Mouse (Mus musculus): ENCODE measurements around the gene Klra2. TPM values are rescaled to one million over a fixed set of nuclear protein-coding genes. Genes with fewer than 3 reads are reported as not detected.
A peak's percentile ranks its signal among the peaks of the same experiment; 100 is the strongest.
"Not testable (repeated sequence)": the region's sequence is repeated elsewhere in the genome, so short reads cannot be mapped to it uniquely, and the experiment has no call there.

Gene Klra2
- polyA plus RNA-seq (2015; fragmentation: Nextera tagmentation; extraction: Ambion mirVana) = 0.09 and 0.20 TPM in 2 replicates

- H3K27ac ChIP-seq = no peak within 1 kb of the TSS
- no peak for ATAC-seq (replicated peaks; ENCODE audit: insufficient number of reproducible peaks, insufficient read depth, low FRiP score, low read depth)
- WGBS = 66% methylated on average over 2 of the region's 2 CpGs
- no peak within 1 kb of the TSS for H3K4me3 ChIP-seq
- H3K27me3 ChIP-seq = no peaks in the 10 kb centered on the region
- no peaks in the 10 kb centered on the region for H3K4me1 ChIP-seq (replicated peaks)
- no peak within 1 kb of the TSS for H3K9ac ChIP-seq
- no peak within 1 kb of the TSS for H3K4me2 ChIP-seq
- no peaks in the 10 kb centered on the region for H3K9me3 ChIP-seq (replicated peaks)
- no peaks in the 10 kb centered on the region for H3K36me3 ChIP-seq
Observed at GRCm38 (mm10) chr6:131247206-131247605, at the start of gene Klra2. TSS of gene Klra2 (minus strand) at chr6:131247362.

GRCm38 (mm10) chr6:131294435-131295112 lies 47.4 kb upstream of the Klra2 start:
- Histone ChIP-seq H3K36me3 (no peaks in the 10 kb centered on the region), H3K27me3 (no peaks in the 10 kb centered on the region), H3K9ac (no peak overlapping the region), H3K4me3 (no peak overlapping the region), H3K9me3 (replicated peaks) (no peaks in the 10 kb centered on the region), H3K4me1 (replicated peaks) (peaks cover 6% of the 10 kb centered on the region), H3K4me2 (no peak overlapping the region), H3K27ac (no peak overlapping the region)
- no peak for ATAC-seq (replicated peaks; ENCODE audit: insufficient number of reproducible peaks, insufficient read depth, low FRiP score, low read depth)
- WGBS = 77% methylated on average over 5 of the region's 5 CpGs

GRCm38 (mm10) chr6:131293916-131294315 lies 46.8 kb upstream of the Klra2 start:
- no peaks in the 10 kb centered on the region for H3K9me3 ChIP-seq (replicated peaks)
- H3K9ac ChIP-seq = no peak overlapping the region
- no peak for ATAC-seq (replicated peaks; ENCODE audit: insufficient number of reproducible peaks, insufficient read depth, low FRiP score, low read depth)
- no peaks in the 10 kb centered on the region for H3K36me3 ChIP-seq
- peaks cover 6% of the 10 kb centered on the region for H3K4me1 ChIP-seq (replicated peaks)
- no peaks in the 10 kb centered on the region for H3K27me3 ChIP-seq
- H3K27ac ChIP-seq = no peak overlapping the region
- H3K4me3 ChIP-seq = no peak overlapping the region
- H3K4me2 ChIP-seq = no peak overlapping the region; the same call in 1 of the 2 replicates
- WGBS = 78% methylated on average over 5 of the region's 5 CpGs

GRCm38 (mm10) chr6:131292991-131293788 lies 46.0 kb upstream of the Klra2 start, which contains the start of gene Magohb:
TSS of gene Magohb (minus strand) at chr6:131293244.
- H3K4me1 ChIP-seq (replicated peaks) = peaks cover 6% of the 10 kb centered on the region
- peaks cover 1% of the 10 kb centered on the region; the same call in 1 of the 2 replicates for H3K36me3 ChIP-seq
- H3K27me3 ChIP-seq = no peaks in the 10 kb centered on the region
- 2% methylated on average over 51 of the region's 51 CpGs for WGBS
- H3K9me3 ChIP-seq (replicated peaks) = no peaks in the 10 kb centered on the region
- no peak; the same call in 1 of the 2 replicates for ATAC-seq (replicated peaks; ENCODE audit: insufficient number of reproducible peaks, insufficient read depth, low FRiP score, low read depth)
- H3K27ac ChIP-seq = peak within 1 kb of the TSS; percentile 69
- peak within 1 kb of the TSS; percentile 70 for H3K9ac ChIP-seq
- H3K4me2 ChIP-seq = peak within 1 kb of the TSS; percentile 75
- peak within 1 kb of the TSS; percentile 90 for H3K4me3 ChIP-seq

GRCm38 (mm10) chr6:131292276-131292990 lies 45.3 kb upstream of the Klra2 start:
- WGBS = 13% methylated on average over 10 of the region's 10 CpGs

GRCm38 (mm10) chr6:131290430-131290829 lies 43.3 kb upstream of the Klra2 start:
- Histone ChIP-seq H3K4me1 (replicated peaks) (peaks cover 6% of the 10 kb centered on the region), H3K27me3 (no peaks in the 10 kb centered on the region), H3K9ac (no peak overlapping the region), H3K4me2 (no peak overlapping the region), H3K4me3 (no peak overlapping the region), H3K27ac (no peak overlapping the region), H3K36me3 (peaks cover 19% of the 10 kb centered on the region), H3K9me3 (replicated peaks) (no peaks in the 10 kb centered on the region)
- no peak for ATAC-seq (replicated peaks; ENCODE audit: insufficient number of reproducible peaks, insufficient read depth, low FRiP score, low read depth)
- WGBS = 12% methylated on average over 2 of the region's 2 CpGs

More at GRCm38 (mm10) chr6:131292276-131292990, 45.3 kb upstream of the Klra2 start:
- peak overlapping the region; percentile 69 for H3K27ac ChIP-seq
- H3K27me3 ChIP-seq = no peaks in the 10 kb centered on the region
- H3K36me3 ChIP-seq = peaks cover 8% of the 10 kb centered on the region
- no peak; the same call in 1 of the 2 replicates for ATAC-seq (replicated peaks; ENCODE audit: insufficient number of reproducible peaks, insufficient read depth, low FRiP score, low read depth)
- peak overlapping the region; percentile 70 for H3K9ac ChIP-seq
- peak overlapping the region; percentile 75 for H3K4me2 ChIP-seq
- no peaks in the 10 kb centered on the region for H3K9me3 ChIP-seq (replicated peaks)
- peak overlapping the region; percentile 90 for H3K4me3 ChIP-seq
- H3K4me1 ChIP-seq (replicated peaks) = peaks cover 6% of the 10 kb centered on the region

- H3K4me2 ChIP-seq; H3K9me3 ChIP-seq (replicated peaks); H3K4me3 ChIP-seq; H3K27me3 ChIP-seq; H3K27ac ChIP-seq; ATAC-seq (replicated peaks; ENCODE audit: insufficient number of reproducible peaks, insufficient read depth, low FRiP score, low read depth); H3K4me1 ChIP-seq (replicated peaks); H3K9ac ChIP-seq: not testable (repeated sequence)
- WGBS = 92% methylated on average over 2 of the region's 2 CpGs
- peaks cover 11% of the 10 kb centered on the region for H3K36me3 ChIP-seq
Observed at GRCm38 (mm10) chr6:131278160-131278559, 31.0 kb upstream of the Klra2 start.

- H3K27me3 ChIP-seq = no peaks in the 10 kb centered on the region
- no peaks in the 10 kb centered on the region for H3K4me1 ChIP-seq (replicated peaks)
- no peaks in the 10 kb centered on the region for H3K9me3 ChIP-seq (replicated peaks)
- no peak overlapping the region for H3K9ac ChIP-seq
- no peak for ATAC-seq (replicated peaks; ENCODE audit: insufficient number of reproducible peaks, insufficient read depth, low FRiP score, low read depth)
- H3K4me2 ChIP-seq = no peak overlapping the region
- H3K4me3 ChIP-seq = no peak overlapping the region
- H3K27ac ChIP-seq = no peak overlapping the region
- 66% methylated on average over 4 of the region's 4 CpGs for WGBS
- H3K36me3 ChIP-seq = 0 out of 2 replicates have a peak, but pooled peaks cover under 1% of the 10 kb centered on the region
Observed at GRCm38 (mm10) chr6:131276659-131277058, 29.5 kb upstream of the Klra2 start.

GRCm38 (mm10) chr6:131272311-131272710 lies 25.1 kb upstream of the Klra2 start:
- H3K27ac ChIP-seq = no peak overlapping the region
- no peaks in the 10 kb centered on the region for H3K4me1 ChIP-seq (replicated peaks)
- no peaks in the 10 kb centered on the region for H3K27me3 ChIP-seq
- no peak overlapping the region for H3K4me3 ChIP-seq
- H3K4me2 ChIP-seq = no peak overlapping the region
- H3K9ac ChIP-seq = no peak overlapping the region
- ATAC-seq (replicated peaks; ENCODE audit: insufficient number of reproducible peaks, insufficient read depth, low FRiP score, low read depth) = no peak
- H3K36me3 ChIP-seq = no peaks in the 10 kb centered on the region
- whole genome bisulfite sequencing = 86% methylated on average over 1 of the region's 1 CpGs
- no peaks in the 10 kb centered on the region for H3K9me3 ChIP-seq (replicated peaks)

GRCm38 (mm10) chr6:131270312-131270711 lies 23.1 kb upstream of the Klra2 start:
- H3K9ac ChIP-seq = no peak overlapping the region
- no peaks in the 10 kb centered on the region for H3K4me1 ChIP-seq (replicated peaks)
- no peak overlapping the region for H3K4me3 ChIP-seq
- no peak overlapping the region for H3K27ac ChIP-seq
- 36% methylated on average over 1 of the region's 1 CpGs for WGBS
- H3K27me3 ChIP-seq = no peaks in the 10 kb centered on the region
- H3K4me2 ChIP-seq = no peak overlapping the region
- ATAC-seq (replicated peaks; ENCODE audit: insufficient number of reproducible peaks, insufficient read depth, low FRiP score, low read depth) = no peak
- H3K9me3 ChIP-seq (replicated peaks) = no peaks in the 10 kb centered on the region
- no peaks in the 10 kb centered on the region for H3K36me3 ChIP-seq

GRCm38 (mm10) chr6:131269599-131269998 lies 22.4 kb upstream of the Klra2 start:
- no peaks in the 10 kb centered on the region for H3K36me3 ChIP-seq
- no peaks in the 10 kb centered on the region for H3K9me3 ChIP-seq (replicated peaks)
- H3K27me3 ChIP-seq = no peaks in the 10 kb centered on the region
- H3K27ac ChIP-seq = no peak overlapping the region
- no peak for ATAC-seq (replicated peaks; ENCODE audit: insufficient number of reproducible peaks, insufficient read depth, low FRiP score, low read depth)
- H3K9ac ChIP-seq = no peak overlapping the region
- no peak overlapping the region for H3K4me2 ChIP-seq
- WGBS = 84% methylated on average over 2 of the region's 2 CpGs
- H3K4me1 ChIP-seq (replicated peaks) = no peaks in the 10 kb centered on the region
- no peak overlapping the region for H3K4me3 ChIP-seq

All from heart, embryonic 15.5 days (tissue).